Mouse (Mus musculus) E14TG2a.4 (cell line): Measurements from ENCODE around the gene Cltrn.

ENCODE experiments used
- CTCF ChIP-seq: conservative IDR thresholded peaks from 2 replicates; pipeline ENCODE4 v1.5.1; 2014; ENCODE audit warnings: low read length
- NANOG ChIP-seq: IDR thresholded peaks from 2 replicates; pipeline ENCODE4 v1.6.1; 2014; ENCODE audit warnings: borderline replicate concordance, low read length, mixed read lengths

GRCm38 (mm10) chrX:164135304-164135818, 46.7 kb downstream of the Cltrn start:
- TF ChIP-seq CTCF (no peak), NANOG (no peak)
